23 mouse cellular contexts compared by ENCODE assay signal in genomic region chr2:27962406-27962805, GRCm38 (mm10).
DNase-seq lines count a peak whose midpoint lies in the region; TF ChIP-seq lines count a peak whose summit lies in the region.
"Had no signal": no experiment of that assay in that cellular context is flagged by ENCODE, and none has a peak within 500 bp of the region (broad histone marks: within the 10 kb centered on the region; RNA-seq: fewer than 3 reads in every experiment).

No protein-coding gene starts in this region.

- no peak overlapping the region for H3K27ac ChIP-seq in cerebellum, adult 2 months (ENCODE audit: insufficient read depth, low read length)
- H3K27ac ChIP-seq in embryonic facial prominence, embryonic 10.5 days (replicated peaks) = no peak overlapping the region
- H3K27ac ChIP-seq: forebrain, embryonic 10.5 days; forebrain, embryonic 13.5 days; heart, adult 2 months; heart, embryonic 10.5 days; heart, embryonic 13.5 days; hindbrain, embryonic 12.5 days; hindbrain, embryonic 15.5 days; intestine, embryonic 15.5 days; kidney, embryonic 15.5 days had no signal

- no peaks in the 10 kb centered on the region for H3K27me3 ChIP-seq in cerebellum, adult 2 months (ENCODE audit: control insufficient read depth, insufficient read depth, low read length)
- no peaks in the 10 kb centered on the region for H3K27me3 ChIP-seq in embryonic facial prominence, embryonic 10.5 days (replicated peaks; ENCODE audit: low read depth, poor library complexity, severe bottlenecking)
- H3K27me3 ChIP-seq: forebrain, embryonic 13.5 days; heart, embryonic 13.5 days; hindbrain, embryonic 12.5 days; hindbrain, embryonic 15.5 days; intestine, embryonic 15.5 days; kidney, embryonic 15.5 days had no signal

- no peak for TF ChIP-seq POLR2A in cerebellum, adult 2 months (IDR thresholded peaks at IDR 0.05; ENCODE audit: borderline replicate concordance, insufficient read depth, low read length)

- peaks cover 63% of the 10 kb centered on the region for H3K36me3 ChIP-seq in embryonic facial prominence, embryonic 10.5 days (replicated peaks)
- H3K36me3 ChIP-seq: hindbrain, embryonic 15.5 days had no signal

- DNase-seq in cerebellum, adult 11 months = peak; percentile 27
- DNase-seq in cerebellum, postnatal 4 days (ENCODE audit: low spot score in 2 of 2) = no peak
- DNase-seq in cerebellum, adult 2 months = peak; percentile 40 to 51
- DNase-seq in cerebellum, adult 9-11 months = peak; percentile 47
- DNase-seq in cerebellum, postnatal 25 days = peak; percentile 54 to 65
- DNase-seq in heart, postnatal 14 days = no peak
- no peak for DNase-seq in embryonic facial prominence, embryonic 10.5 days (ENCODE audit: low spot score)
- no peak for DNase-seq in heart, adult 11 months
- DNase-seq: adrenal gland, adult 8-10 months; adrenal gland, postnatal 25 days; embryo, embryonic 11 days; gastrocnemius, postnatal 10 days; heart, adult 2 months; kidney, adult 11 months; kidney, adult 8-10 months had no signal

- intact Hi-C loops in heart, postnatal 14 days (cut with DNase I) = no loop called here

- no peak for TF ChIP-seq CTCF in cerebellum, adult 2 months (IDR thresholded peaks at IDR 0.05; ENCODE audit: borderline replicate concordance, insufficient read depth, low read depth, low read length)

- WGBS in cerebellum, adult 2 months = 22% methylated on average over 3 of the region's 3 CpGs
- WGBS in embryonic facial prominence, embryonic 10.5 days = 89% methylated on average over 3 of the region's 3 CpGs

- no peak overlapping the region for H3K4me3 ChIP-seq in cerebellum, adult 2 months (replicated peaks; ENCODE audit: insufficient read depth, low read depth, low read length)
- no peak overlapping the region for H3K4me3 ChIP-seq in embryonic facial prominence, embryonic 10.5 days
- H3K4me3 ChIP-seq: forebrain, embryonic 10.5 days; forebrain, embryonic 13.5 days; heart, adult 2 months; heart, embryonic 10.5 days; heart, embryonic 13.5 days; hindbrain, embryonic 12.5 days; hindbrain, embryonic 15.5 days; intestine, embryonic 15.5 days; kidney, embryonic 15.5 days had no signal

- peaks cover 11% of the 10 kb centered on the region for H3K4me1 ChIP-seq in cerebellum, adult 2 months (ENCODE audit: control insufficient read depth, insufficient read depth, low read length)
- peaks cover 14% of the 10 kb centered on the region for H3K4me1 ChIP-seq in embryonic facial prominence, embryonic 10.5 days

- H3K9me3 ChIP-seq in embryonic facial prominence, embryonic 10.5 days = no peaks in the 10 kb centered on the region
- H3K9me3 ChIP-seq: forebrain, embryonic 10.5 days; forebrain, embryonic 13.5 days; heart, embryonic 10.5 days; heart, embryonic 13.5 days; hindbrain, embryonic 12.5 days; hindbrain, embryonic 15.5 days; intestine, embryonic 15.5 days; kidney, embryonic 15.5 days had no signal

Comparison
In these comparisons a context has a peak if more than half of its experiments do, and no peak if none do; other contexts are left out.
1. DNase-seq: peak in cerebellum, adult 11 months (single experiment), cerebellum, adult 2 months (2 of 2), cerebellum, adult 9-11 months (single experiment) and cerebellum, postnatal 25 days (2 of 2); none in cerebellum, postnatal 4 days (0 of 2), heart, postnatal 14 days (0 of 2), embryonic facial prominence, embryonic 10.5 days (single experiment) and heart, adult 11 months (single experiment).